Mouse (Mus musculus) erythroblast, embryonic 14.5 days (primary cell): ENCODE measurements around the gene Unc50.
A peak's percentile ranks its signal among the peaks of the same experiment; 100 is the strongest.

Experiments used
- GATA1 ChIP-seq: IDR thresholded peaks from 2 replicates; pipeline ENCODE4 v1.6.1; 2012; ENCODE audit warnings: low read length, inconsistent platforms, mixed read lengths
- TAL1 ChIP-seq: IDR thresholded peaks from 3 replicates; pipeline ENCODE4 v1.6.1; 2012; ENCODE audit warnings: low read length, inconsistent platforms, mixed read lengths

DNA sequence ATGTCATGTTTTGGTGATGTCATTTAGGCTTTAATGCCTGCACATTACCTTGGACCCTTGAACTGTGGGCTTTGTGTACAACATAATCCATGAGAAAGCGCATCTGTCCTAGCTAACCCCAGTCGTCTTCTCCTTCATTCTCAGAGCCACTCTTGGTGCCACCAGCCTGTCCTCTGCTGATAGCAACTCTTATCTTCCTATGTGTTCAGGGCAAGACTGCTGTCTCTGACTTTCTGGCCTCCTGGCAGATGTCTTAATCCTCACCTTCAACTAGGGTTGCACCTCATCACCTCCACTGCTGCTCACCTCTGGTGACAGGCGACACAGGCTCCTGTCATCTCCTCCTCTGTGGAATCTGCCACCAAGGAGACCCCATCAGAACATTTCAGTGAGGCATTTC lies 6.5 kb downstream of the Unc50 start:
- TF ChIP-seq TAL1 (peak; percentile 72), GATA1 (peak; percentile 51; the same call in 1 of the 2 replicates)
